Mouse (Mus musculus): Measurements from ENCODE around the gene Tmem30c. TPM values are rescaled to one million over a fixed set of nuclear protein-coding genes. Genes with fewer than 3 reads are reported as not detected.

The Tmem30c gene
- polyA plus RNA-seq (2015; fragmentation: Nextera tagmentation; extraction: Ambion mirVana) = 0.31 and 0.53 TPM in 2 replicates

GRCm38 (mm10) chr16:57292765-57293164, at the start of gene Tmem30c:
Gene Tmem30c (minus strand): TSS chr16:57292865.
- WGBS = 67% methylated on average over 2 of the region's 2 CpGs
- no peak within 1 kb of the TSS for H3K27ac ChIP-seq
- no peak for ATAC-seq (replicated peaks)

GRCm38 (mm10) chr16:57340613-57340898, 47.9 kb upstream of the Tmem30c start:
- H3K9me3 ChIP-seq = no peaks in the 10 kb centered on the region
- no peak overlapping the region for H3K4me2 ChIP-seq
- ATAC-seq (replicated peaks) = no peak
- H3K27me3 ChIP-seq (replicated peaks) = no peaks in the 10 kb centered on the region
- H3K4me3 ChIP-seq = no peak overlapping the region
- no peaks in the 10 kb centered on the region for H3K4me1 ChIP-seq
- H3K9ac ChIP-seq = no peak overlapping the region
- H3K27ac ChIP-seq = no peak overlapping the region
- 52% methylated on average over 5 of the region's 5 CpGs for WGBS
- no peaks in the 10 kb centered on the region for H3K36me3 ChIP-seq (replicated peaks)

More at GRCm38 (mm10) chr16:57292765-57293164, at the start of gene Tmem30c:
- no peaks in the 10 kb centered on the region for H3K9me3 ChIP-seq
- H3K4me3 ChIP-seq = no peak within 1 kb of the TSS
- no peaks in the 10 kb centered on the region for H3K4me1 ChIP-seq
- H3K36me3 ChIP-seq (replicated peaks) = no peaks in the 10 kb centered on the region
- no peaks in the 10 kb centered on the region for H3K27me3 ChIP-seq (replicated peaks)
- H3K9ac ChIP-seq = no peak within 1 kb of the TSS
- H3K4me2 ChIP-seq = no peak within 1 kb of the TSS

GRCm38 (mm10) chr16:57339765-57340612, 47.3 kb upstream of the Tmem30c start:
- no peaks in the 10 kb centered on the region for H3K36me3 ChIP-seq (replicated peaks)
- ATAC-seq (replicated peaks) = no peak
- H3K4me2 ChIP-seq = no peak overlapping the region
- H3K27ac ChIP-seq = no peak overlapping the region
- WGBS = 81% methylated on average over 8 of the region's 8 CpGs
- H3K9ac ChIP-seq = no peak overlapping the region
- H3K4me1 ChIP-seq = no peaks in the 10 kb centered on the region
- H3K4me3 ChIP-seq = no peak overlapping the region
- no peaks in the 10 kb centered on the region for H3K9me3 ChIP-seq
- no peaks in the 10 kb centered on the region for H3K27me3 ChIP-seq (replicated peaks)

GRCm38 (mm10) chr16:57336770-57337423, 44.2 kb upstream of the Tmem30c start:
- Histone ChIP-seq H3K27ac (no peak overlapping the region), H3K27me3 (replicated peaks) (no peaks in the 10 kb centered on the region), H3K36me3 (replicated peaks) (no peaks in the 10 kb centered on the region), H3K4me1 (no peaks in the 10 kb centered on the region), H3K9me3 (no peaks in the 10 kb centered on the region), H3K4me2 (no peak overlapping the region), H3K9ac (no peak overlapping the region), H3K4me3 (no peak overlapping the region)
- ATAC-seq (replicated peaks) = no peak
- 84% methylated on average over 11 of the region's 11 CpGs for WGBS

GRCm38 (mm10) chr16:57332301-57332700, 39.6 kb upstream of the Tmem30c start:
- H3K4me1 ChIP-seq = no peaks in the 10 kb centered on the region
- ATAC-seq (replicated peaks) = no peak
- 81% methylated on average over 7 of the region's 7 CpGs for WGBS
- no peak overlapping the region for H3K27ac ChIP-seq
- H3K36me3 ChIP-seq (replicated peaks) = no peaks in the 10 kb centered on the region
- no peak overlapping the region for H3K9ac ChIP-seq
- H3K4me3 ChIP-seq = no peak overlapping the region
- no peaks in the 10 kb centered on the region for H3K9me3 ChIP-seq
- no peaks in the 10 kb centered on the region for H3K27me3 ChIP-seq (replicated peaks)
- H3K4me2 ChIP-seq = no peak overlapping the region

GRCm38 (mm10) chr16:57330111-57330510, 37.4 kb upstream of the Tmem30c start:
- Histone ChIP-seq H3K4me1 (no peaks in the 10 kb centered on the region), H3K27me3 (replicated peaks) (no peaks in the 10 kb centered on the region), H3K9ac (no peak overlapping the region), H3K4me2 (no peak overlapping the region), H3K27ac (no peak overlapping the region), H3K9me3 (no peaks in the 10 kb centered on the region), H3K36me3 (replicated peaks) (no peaks in the 10 kb centered on the region), H3K4me3 (no peak overlapping the region)
- no peak for ATAC-seq (replicated peaks)
- 79% methylated on average over 2 of the region's 2 CpGs for WGBS

- ATAC-seq (replicated peaks) = no peak
- no peak overlapping the region for H3K4me2 ChIP-seq
- no peak overlapping the region for H3K4me3 ChIP-seq
- no peaks in the 10 kb centered on the region for H3K4me1 ChIP-seq
- H3K27me3 ChIP-seq (replicated peaks) = no peaks in the 10 kb centered on the region
- no peaks in the 10 kb centered on the region for H3K36me3 ChIP-seq (replicated peaks)
- H3K9me3 ChIP-seq = no peaks in the 10 kb centered on the region
- H3K9ac ChIP-seq = no peak overlapping the region
- WGBS = 82% methylated on average over 8 of the region's 8 CpGs
- no peak overlapping the region for H3K27ac ChIP-seq
Observed at GRCm38 (mm10) chr16:57329028-57329427, 36.4 kb upstream of the Tmem30c start.

GRCm38 (mm10) chr16:57326996-57327395, 34.3 kb upstream of the Tmem30c start:
- no peak for ATAC-seq (replicated peaks)
- no peaks in the 10 kb centered on the region for H3K27me3 ChIP-seq (replicated peaks)
- H3K4me3 ChIP-seq = no peak overlapping the region
- 77% methylated on average over 7 of the region's 7 CpGs for WGBS
- H3K4me2 ChIP-seq = no peak overlapping the region
- no peaks in the 10 kb centered on the region for H3K36me3 ChIP-seq (replicated peaks)
- no peak overlapping the region for H3K27ac ChIP-seq
- no peaks in the 10 kb centered on the region for H3K4me1 ChIP-seq
- no peak overlapping the region for H3K9ac ChIP-seq
- H3K9me3 ChIP-seq = no peaks in the 10 kb centered on the region

GRCm38 (mm10) chr16:57319284-57320124, 26.8 kb upstream of the Tmem30c start:
- Histone ChIP-seq H3K4me2 (no peak overlapping the region), H3K9ac (no peak overlapping the region), H3K27ac (no peak overlapping the region), H3K4me3 (no peak overlapping the region), H3K27me3 (replicated peaks) (no peaks in the 10 kb centered on the region), H3K4me1 (no peaks in the 10 kb centered on the region), H3K9me3 (no peaks in the 10 kb centered on the region), H3K36me3 (replicated peaks) (no peaks in the 10 kb centered on the region)
- WGBS = 65% methylated on average over 7 of the region's 7 CpGs
- no peak for ATAC-seq (replicated peaks)

GRCm38 (mm10) chr16:57318637-57319125, 26.0 kb upstream of the Tmem30c start:
- ATAC-seq (replicated peaks) = no peak
- H3K4me3 ChIP-seq = no peak overlapping the region
- no peaks in the 10 kb centered on the region for H3K4me1 ChIP-seq
- H3K36me3 ChIP-seq (replicated peaks) = no peaks in the 10 kb centered on the region
- no peaks in the 10 kb centered on the region for H3K9me3 ChIP-seq
- no peaks in the 10 kb centered on the region for H3K27me3 ChIP-seq (replicated peaks)
- H3K4me2 ChIP-seq = no peak overlapping the region
- H3K27ac ChIP-seq = no peak overlapping the region
- H3K9ac ChIP-seq = no peak overlapping the region
- 86% methylated on average over 8 of the region's 8 CpGs for WGBS

- WGBS = 68% methylated on average over 13 of the region's 13 CpGs
- H3K4me2 ChIP-seq = no peak overlapping the region
- H3K9ac ChIP-seq = no peak overlapping the region
- H3K4me3 ChIP-seq = no peak overlapping the region
- ATAC-seq (replicated peaks) = 0 out of 2 replicates have a peak, but pooled peaks have one; percentile 27
- H3K4me1 ChIP-seq = no peaks in the 10 kb centered on the region
- no peaks in the 10 kb centered on the region for H3K27me3 ChIP-seq (replicated peaks)
- H3K36me3 ChIP-seq (replicated peaks) = no peaks in the 10 kb centered on the region
- no peak overlapping the region for H3K27ac ChIP-seq
- H3K9me3 ChIP-seq = no peaks in the 10 kb centered on the region
Observed at GRCm38 (mm10) chr16:57317882-57318636, 25.4 kb upstream of the Tmem30c start.

Measured in midbrain, embryonic 15.5 days (tissue).